Mouse (Mus musculus) hindbrain, embryonic 14.5 days (tissue): ENCODE results near the gene Fgfr4. TPM values are rescaled to one million over a fixed set of nuclear protein-coding genes. Genes with fewer than 3 reads are reported as not detected.

Source experiments
- ATAC-seq: fragments of 200-750 bp; cut with Nextera tagmentation; 2 replicates; pipeline ENCODE4 v1.8.0; 2017; ENCODE audit warnings: moderate number of reproducible peaks, mild to moderate bottlenecking, moderate TSS enrichment, moderate library complexity; ENCODE audit not compliant: low FRiP score
- DNase-seq: peaks from one replicate; pipeline ENCODE4 v3.0.0-alpha.2; 2015; ENCODE audit warnings: low spot score
- H3K27ac ChIP-seq: fragments of 300-500 bp; sonication (generic); 2 replicates; pipeline ENCODE4 v1.5.1; 2014; ENCODE audit warnings: mild to moderate bottlenecking, moderate library complexity
- H3K27me3 ChIP-seq: fragments of 300-500 bp; sonication (generic); 2 replicates; pipeline ENCODE4 v1.6.1; 2014; ENCODE audit warnings: mild to moderate bottlenecking, low read length, mixed read lengths; ENCODE audit not compliant: control insufficient read depth, insufficient read depth
- H3K36me3 ChIP-seq: fragments of 300-500 bp; sonication (generic); replicated peaks from 2 replicates; pipeline ENCODE4 v1.6.1; 2014; ENCODE audit not compliant: control insufficient read depth, insufficient read depth
- H3K4me1 ChIP-seq: fragments of 300-500 bp; sonication (generic); replicated peaks from 2 replicates; pipeline ENCODE4 v1.6.1; 2014; ENCODE audit warnings: antibody characterized with exemption, low read length, mixed read lengths; ENCODE audit not compliant: control insufficient read depth, insufficient read depth
- H3K4me2 ChIP-seq: fragments of 300-500 bp; sonication (generic); replicated peaks from 2 replicates; pipeline ENCODE4 v1.6.1; 2014; ENCODE audit warnings: mild to moderate bottlenecking, moderate library complexity
- H3K4me3 ChIP-seq: fragments of 300-500 bp; sonication (generic); replicated peaks from 2 replicates; pipeline ENCODE4 v1.5.1; 2014; ENCODE audit warnings: mild to moderate bottlenecking, low read length
- H3K9ac ChIP-seq: fragments of 300-500 bp; sonication (generic); 2 replicates; pipeline ENCODE4 v1.6.1; 2014
- H3K9me3 ChIP-seq: fragments of 300-500 bp; sonication (generic); 2 replicates; pipeline ENCODE4 v1.6.1; 2016; ENCODE audit warnings: low read length; ENCODE audit not compliant: control insufficient read depth
- WGBS: fragments of 180-500 bp; shearing (Covaris S2); extraction: QIAGEN DNeasy Blood & Tissue Kit; methylation state at CpG from one replicate; pipeline ENCODE4 v1.1.7; 2014; 5-methylcytosine and 5-hydroxymethylcytosine counted together
- polyA plus RNA-seq: library from polyadenylated mRNA; unstranded; fragments of >200 nt; fragmentation: Nextera tagmentation; extraction: Ambion mirVana; gene quantifications from 2 replicates; pipeline ENCODE4 v1.2.1, GENCODE M21; 2014

The Fgfr4 gene
- polyA plus RNA-seq = 0.92 and 1.7 TPM in 2 replicates

GRCm38 (mm10) chr13:55152621-55153415 is at the start of gene Fgfr4:
Fgfr4 (plus strand) TSS chr13:55152640.
- peaks cover 28% of the 10 kb centered on the region for H3K27me3 ChIP-seq
- H3K4me1 ChIP-seq = peaks cover 6% of the 10 kb centered on the region; the same call in 1 of the 2 replicates
- H3K27ac ChIP-seq = no peak within 1 kb of the TSS
- ATAC-seq (no peak), DNase-seq (no peak)
- under 1% methylated on average over 54 of the region's 68 CpGs for WGBS
- H3K9me3 ChIP-seq = no peaks in the 10 kb centered on the region
- H3K4me3 ChIP-seq = peak within 1 kb of the TSS; percentile 47
- H3K9ac ChIP-seq = peak within 1 kb of the TSS; percentile 56
- no peaks in the 10 kb centered on the region for H3K36me3 ChIP-seq
- peak within 1 kb of the TSS; percentile 92 for H3K4me2 ChIP-seq

GRCm38 (mm10) chr13:55103351-55103750 is 49.1 kb upstream of the Fgfr4 start:
- Histone ChIP-seq H3K4me1 (peaks cover 19% of the 10 kb centered on the region), H3K27ac (no peak overlapping the region), H3K4me3 (no peak overlapping the region), H3K9me3 (no peaks in the 10 kb centered on the region), H3K9ac (no peak overlapping the region), H3K36me3 (peaks cover 12% of the 10 kb centered on the region), H3K4me2 (no peak overlapping the region), H3K27me3 (no peaks in the 10 kb centered on the region)
- DNase-seq = no peak
- no peak for ATAC-seq
- WGBS = 76% methylated on average over 2 of the region's 2 CpGs

GRCm38 (mm10) chr13:55105045-55105952 is 47.1 kb upstream of the Fgfr4 start, which contains the start of gene Zfp346:
Zfp346 (plus strand) TSS chr13:55105311.
- Histone ChIP-seq H3K4me2 (peak within 1 kb of the TSS; percentile 72), H3K4me1 (peaks cover 12% of the 10 kb centered on the region), H3K27ac (peak within 1 kb of the TSS; percentile 79), H3K9me3 (no peaks in the 10 kb centered on the region), H3K27me3 (no peaks in the 10 kb centered on the region), H3K4me3 (peak within 1 kb of the TSS; percentile 90), H3K36me3 (peaks cover 12% of the 10 kb centered on the region), H3K9ac (peak within 1 kb of the TSS; percentile 89)
- peak; percentile 95 for DNase-seq
- WGBS = 1% methylated on average over 61 of the region's 66 CpGs
- peak; percentile 93 for ATAC-seq

- peaks cover 12% of the 10 kb centered on the region for H3K36me3 ChIP-seq
Measured at GRCm38 (mm10) chr13:55105953-55106691, 46.3 kb upstream of the Fgfr4 start.

GRCm38 (mm10) chr13:55107116-55107515 is 45.3 kb upstream of the Fgfr4 start:
- Histone ChIP-seq H3K9ac (0 out of 2 replicates have a peak overlapping the region, but pooled peaks have one; percentile 89), H3K27ac (no peak overlapping the region)
- WGBS = 96% methylated on average over 4 of the region's 4 CpGs

More at GRCm38 (mm10) chr13:55105953-55106691, 46.3 kb upstream of the Fgfr4 start:
- no peaks in the 10 kb centered on the region for H3K27me3 ChIP-seq
- peaks cover 12% of the 10 kb centered on the region for H3K4me1 ChIP-seq
- 20% methylated on average over 8 of the region's 8 CpGs for WGBS
- DNase-seq = no peak
- no peak for ATAC-seq
- no peaks in the 10 kb centered on the region for H3K9me3 ChIP-seq
- H3K9ac ChIP-seq = peak overlapping the region; percentile 89
- H3K27ac ChIP-seq = peak overlapping the region; percentile 79; the same call in 1 of the 2 replicates
- H3K4me2 ChIP-seq = peak overlapping the region; percentile 72
- H3K4me3 ChIP-seq = peak overlapping the region; percentile 90

GRCm38 (mm10) chr13:55107694-55108093 is 44.7 kb upstream of the Fgfr4 start:
- Histone ChIP-seq H3K9ac (no peak overlapping the region), H3K27ac (no peak overlapping the region), H3K4me3 (no peak overlapping the region), H3K4me1 (peaks cover 12% of the 10 kb centered on the region), H3K27me3 (no peaks in the 10 kb centered on the region), H3K4me2 (no peak overlapping the region), H3K36me3 (peaks cover 12% of the 10 kb centered on the region), H3K9me3 (no peaks in the 10 kb centered on the region)
- DNase-seq (no peak), ATAC-seq (no peak)
- WGBS = 90% methylated on average over 8 of the region's 8 CpGs

More at GRCm38 (mm10) chr13:55107116-55107515, 45.3 kb upstream of the Fgfr4 start:
- Histone ChIP-seq H3K27me3 (no peaks in the 10 kb centered on the region), H3K4me1 (peaks cover 12% of the 10 kb centered on the region), H3K9me3 (no peaks in the 10 kb centered on the region), H3K4me2 (0 out of 2 replicates have a peak overlapping the region, but pooled peaks have one; percentile 3), H3K4me3 (no peak overlapping the region), H3K36me3 (peaks cover 12% of the 10 kb centered on the region)
- DNase-seq = no peak
- ATAC-seq = no peak

- Histone ChIP-seq H3K27me3 (no peaks in the 10 kb centered on the region), H3K4me2 (no peak overlapping the region), H3K9ac (no peak overlapping the region), H3K4me1 (no peaks in the 10 kb centered on the region), H3K4me3 (no peak overlapping the region), H3K9me3 (no peaks in the 10 kb centered on the region), H3K36me3 (peaks cover 57% of the 10 kb centered on the region), H3K27ac (no peak overlapping the region)
- no peak for DNase-seq
- 90% methylated on average over 6 of the region's 6 CpGs for WGBS
- ATAC-seq = no peak
Measured at GRCm38 (mm10) chr13:55114375-55114774, 38.1 kb upstream of the Fgfr4 start.

- H3K4me3 ChIP-seq = no peak overlapping the region
- 94% methylated on average over 6 of the region's 6 CpGs for WGBS
- DNase-seq (no peak), ATAC-seq (no peak)
- H3K36me3 ChIP-seq = peaks cover 91% of the 10 kb centered on the region
- H3K27me3 ChIP-seq = no peaks in the 10 kb centered on the region
- H3K4me2 ChIP-seq = no peak overlapping the region
- no peaks in the 10 kb centered on the region for H3K4me1 ChIP-seq
- H3K9me3 ChIP-seq = no peaks in the 10 kb centered on the region
- H3K9ac ChIP-seq = no peak overlapping the region
- no peak overlapping the region for H3K27ac ChIP-seq
Measured at GRCm38 (mm10) chr13:55124903-55125302, 27.5 kb upstream of the Fgfr4 start.
